Mouse (Mus musculus) adrenal gland, postnatal 4 days (tissue): ENCODE data around the gene Gm9945. TPM values are rescaled to one million over a fixed set of nuclear protein-coding genes. Genes with fewer than 3 reads are reported as not detected.

ENCODE experiments used
- DNase-seq, 2 experiments: peaks; one replicate each; pipeline ENCODE4 v3.0.0; 2021 to 2022; ENCODE audit warnings: low spot score in 2 of 2, mixed read lengths in 2 of 2
- total RNA-seq, 2 experiments: library from RNA; stranded (reverse); gene quantifications; 2 replicates each; pipeline ENCODE4 v1.2.3; 2021

Gm9945 gene
- total RNA-seq, 2 experiments from 2014 or later, result not detected

- no peak for DNase-seq
Observed at GRCm38 (mm10) chr11:53460192-53460591, 19.8 kb upstream of the Gm9945 start.

- DNase-seq, result no peak
Observed at GRCm38 (mm10) chr11:53461727-53462126, 18.2 kb upstream of the Gm9945 start.

- DNase-seq, result no peak
Observed at GRCm38 (mm10) chr11:53463551-53464424, 16.2 kb upstream of the Gm9945 start.

GRCm38 (mm10) chr11:53466231-53466971, 13.6 kb upstream of the Gm9945 start:
- DNase-seq, result peak in 1 of 2 experiments; percentile 44

GRCm38 (mm10) chr11:53469294-53469967, 10.5 kb upstream of the Gm9945 start:
- DNase-seq, result no peak

- DNase-seq, result peak; percentile 70 to 75
Observed at GRCm38 (mm10) chr11:53469968-53470695, 9.8 kb upstream of the Gm9945 start, which contains the start of gene Gm9837. TSS of gene Gm9837 (minus strand) at chr11:53470479.

GRCm38 (mm10) chr11:53472709-53473108, 7.3 kb upstream of the Gm9945 start:
- no peak for DNase-seq

GRCm38 (mm10) chr11:53475620-53476019, 4.3 kb upstream of the Gm9945 start:
- no peak for DNase-seq

- DNase-seq, result no peak
Observed at GRCm38 (mm10) chr11:53477833-53478232, 2.1 kb upstream of the Gm9945 start.

GRCm38 (mm10) chr11:53478383-53479170, 1.4 kb upstream of the Gm9945 start:
- no peak for DNase-seq

GRCm38 (mm10) chr11:53479171-53479782, 689 bp upstream of the Gm9945 start:
- DNase-seq, result no peak

GRCm38 (mm10) chr11:53481088-53481730, 1.2 kb downstream of the Gm9945 start:
- DNase-seq, result no peak

GRCm38 (mm10) chr11:53483159-53483891, 3.4 kb downstream of the Gm9945 start:
- no peak for DNase-seq

- no peak for DNase-seq
Observed at GRCm38 (mm10) chr11:53485719-53486118, 5.8 kb downstream of the Gm9945 start.

- no peak for DNase-seq
Observed at GRCm38 (mm10) chr11:53486351-53486750, 6.4 kb downstream of the Gm9945 start.

GRCm38 (mm10) chr11:53486822-53487594, 7.0 kb downstream of the Gm9945 start:
- no peak for DNase-seq

- DNase-seq, result no peak
Observed at GRCm38 (mm10) chr11:53489007-53489406, 9.0 kb downstream of the Gm9945 start.

GRCm38 (mm10) chr11:53489421-53489820, 9.5 kb downstream of the Gm9945 start:
- no peak for DNase-seq
